Mouse (Mus musculus) kidney, postnatal 10 days (tissue): Measurements from ENCODE around the gene Itih4.

ENCODE experiments used
- DNase-seq: peaks from one replicate; pipeline ENCODE4 v3.0.0; 2021; ENCODE audit warnings: mixed read lengths

Itih4 gene

GRCm38 (mm10) chr14:30943860-30944674 lies 57.8 kb downstream of the Itih4 start:
- peak; percentile 82 for DNase-seq

GRCm38 (mm10) chr14:30944745-30945144 lies 58.5 kb downstream of the Itih4 start:
- DNase-seq: no peak

GRCm38 (mm10) chr14:30949986-30950385 lies 63.7 kb downstream of the Itih4 start:
- no peak for DNase-seq

- DNase-seq: peak; percentile 98
Observed at GRCm38 (mm10) chr14:30951154-30951825, 65.0 kb downstream of the Itih4 start, which contains the start of gene Nek4. Gene Nek4 (plus strand): TSS chr14:30951377.
